17 mouse cellular contexts compared by ENCODE assay signal in genomic region chr16:25860731-25861505, GRCm38 (mm10).
DNase-seq lines count a peak whose midpoint lies in the region; ATAC-seq and TF ChIP-seq lines count a peak whose summit lies in the region.
"Had no signal": no experiment of that assay in that cellular context is flagged by ENCODE, and none has a peak within 500 bp of the region (broad histone marks: within the 10 kb centered on the region; RNA-seq: fewer than 3 reads in every experiment).

No protein-coding gene starts in this region.

- no peak for TF ChIP-seq POLR2A in lung, adult 2 months (IDR thresholded peaks at IDR 0.05; ENCODE audit: borderline replicate concordance, extremely low read depth, low read depth, low read length)

- no peak for ATAC-seq in limb, embryonic 15.5 days (ENCODE audit: insufficient number of reproducible peaks, low FRiP score, low TSS enrichment, low read depth)
- ATAC-seq in megakaryocyte progenitor cell, adult 5-6 weeks (replicated peaks; ENCODE audit: poor library complexity): 0 out of 2 replicates have a peak, but pooled peaks have one; percentile 37
- ATAC-seq: forebrain, embryonic 13.5 days; hindbrain, embryonic 16.5 days had no signal

- no peak overlapping the region for H3K4me3 ChIP-seq in limb, embryonic 15.5 days
- H3K4me3 ChIP-seq in limb, embryonic 10.5 days: no peak overlapping the region
- H3K4me3 ChIP-seq in lung, adult 2 months (replicated peaks; ENCODE audit: extremely low read depth, low read depth, low read length): no peak overlapping the region
- H3K4me3 ChIP-seq: forebrain, embryonic 13.5 days; lung, embryonic 15.5 days; neural tube, embryonic 15.5 days had no signal

- H3K36me3 ChIP-seq in limb, embryonic 15.5 days: no peaks in the 10 kb centered on the region
- no peaks in the 10 kb centered on the region for H3K36me3 ChIP-seq in limb, embryonic 10.5 days
- H3K36me3 ChIP-seq: lung, embryonic 15.5 days; neural tube, embryonic 15.5 days had no signal

- 69% methylated on average over 8 of the region's 8 CpGs for WGBS in limb, embryonic 15.5 days
- 88% methylated on average over 8 of the region's 8 CpGs for WGBS in limb, embryonic 10.5 days
- WGBS in lung, adult 2 months: 48% methylated on average over 8 of the region's 8 CpGs

- no peak for TF ChIP-seq CTCF in lung, adult 2 months (IDR thresholded peaks at IDR 0.05; ENCODE audit: insufficient read depth, low read length)

- no peak overlapping the region for H3K9ac ChIP-seq in limb, embryonic 15.5 days
- H3K9ac ChIP-seq: forebrain, embryonic 13.5 days; lung, embryonic 15.5 days; neural tube, embryonic 15.5 days had no signal

- H3K9me3 ChIP-seq in limb, embryonic 15.5 days: no peaks in the 10 kb centered on the region
- no peaks in the 10 kb centered on the region for H3K9me3 ChIP-seq in limb, embryonic 10.5 days (replicated peaks)
- H3K9me3 ChIP-seq: forebrain, embryonic 13.5 days; lung, embryonic 15.5 days; neural tube, embryonic 15.5 days had no signal

- peak; percentile 7 for DNase-seq in adrenal gland, postnatal 14 days
- DNase-seq in adrenal gland, postnatal 4 days (ENCODE audit: low spot score in 2 of 2): no peak
- DNase-seq in limb, embryonic 10.5 days (ENCODE audit: low spot score): no peak
- peak; percentile 18 for DNase-seq in lung, adult 2 months
- no peak for DNase-seq in MN1 (ENCODE audit: low spot score)
- no peak for DNase-seq in thymus, postnatal 14 days
- DNase-seq: cerebellum, postnatal 10 days; kidney, adult 11 months; kidney, postnatal 14 days; right cerebral cortex, postnatal 4 days had no signal

- peak overlapping the region; percentile 14; the same call in 1 of the 2 replicates for H3K27ac ChIP-seq in limb, embryonic 15.5 days
- H3K27ac ChIP-seq in limb, embryonic 10.5 days: no peak overlapping the region
- H3K27ac ChIP-seq: forebrain, embryonic 13.5 days; lung, embryonic 15.5 days; neural tube, embryonic 15.5 days had no signal

- peaks cover 7% of the 10 kb centered on the region; the same call in 1 of the 2 replicates for H3K4me1 ChIP-seq in limb, embryonic 15.5 days
- peaks cover 7% of the 10 kb centered on the region; the same call in 1 of the 2 replicates for H3K4me1 ChIP-seq in limb, embryonic 10.5 days
- H3K4me1 ChIP-seq in lung, adult 2 months (ENCODE audit: control insufficient read depth, insufficient read depth, low read length): peaks cover 8% of the 10 kb centered on the region
- H3K4me1 ChIP-seq: neural tube, embryonic 15.5 days had no signal

- no peaks in the 10 kb centered on the region for H3K27me3 ChIP-seq in limb, embryonic 15.5 days
- no peaks in the 10 kb centered on the region for H3K27me3 ChIP-seq in limb, embryonic 10.5 days (ENCODE audit: low read depth, poor library complexity, severe bottlenecking)
- H3K27me3 ChIP-seq: forebrain, embryonic 13.5 days; lung, embryonic 15.5 days; neural tube, embryonic 15.5 days had no signal

- H3K4me2 ChIP-seq in limb, embryonic 15.5 days: no peak overlapping the region
- H3K4me2 ChIP-seq: forebrain, embryonic 13.5 days; lung, embryonic 15.5 days; midbrain, embryonic 11.5 days; neural tube, embryonic 15.5 days had no signal

Comparison
In these comparisons a context has a peak if more than half of its experiments do, and no peak if none do; other contexts are left out.
1. DNase-seq: peak in adrenal gland, postnatal 14 days (single experiment) and lung, adult 2 months (single experiment); none in adrenal gland, postnatal 4 days (0 of 2), limb, embryonic 10.5 days (single experiment), MN1 (single experiment) and thymus, postnatal 14 days (single experiment).